Mouse (Mus musculus): ENCODE measurements around the gene Csrnp1.

GRCm38 (mm10) chr9:120024171-120024570 is 39.7 kb upstream of the Csrnp1 start:
- TF ChIP-seq POLR2A (IDR thresholded peaks at IDR 0.05; ENCODE audit: insufficient read depth, low read depth, low read length) (no peak), CTCF (IDR thresholded peaks at IDR 0.05; ENCODE audit: insufficient read depth, low read depth, low read length) (no peak)
